Mouse (Mus musculus): ENCODE results near the gene Cyp4f40.

DNA sequence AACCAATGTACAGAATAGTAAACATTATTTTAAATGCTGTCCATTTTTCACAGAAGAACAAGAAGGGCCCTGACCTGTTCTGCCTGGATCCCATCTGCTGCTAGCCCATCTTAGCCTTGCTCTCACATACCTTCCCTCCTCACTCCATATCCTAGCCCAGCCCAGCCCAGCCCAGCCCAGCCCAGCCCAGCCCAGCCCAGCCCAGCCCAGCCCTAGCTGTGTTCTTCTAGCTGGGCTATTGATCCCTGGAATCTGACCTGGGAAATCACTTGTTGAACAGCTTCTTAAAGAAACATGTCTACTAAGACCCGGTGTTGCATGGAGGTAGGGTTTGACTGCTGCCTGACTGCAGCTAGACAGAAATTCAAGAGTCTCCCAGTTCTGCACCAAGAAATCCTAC is 454 bp upstream of the Cyp4f40 start:
- TF ChIP-seq POLR2A (IDR thresholded peaks at IDR 0.05; ENCODE audit: low read depth, low read length) = no peak
- no peak for TF ChIP-seq CTCF (IDR thresholded peaks at IDR 0.05; ENCODE audit: extremely low read depth, insufficient read length, insufficient replicate concordance, low read depth, low read length)
